Mouse (Mus musculus): Measurements from ENCODE around the gene Myrf. TPM values are rescaled to one million over a fixed set of nuclear protein-coding genes. Genes with fewer than 3 reads are reported as not detected.

Myrf gene
- total RNA-seq, 4 experiments from 2014 or later, result not detected

GRCm38 (mm10) chr19:10258279-10259011, 17.9 kb upstream of the Myrf start:
- peak; percentile 59 to 60 for DNase-seq (ENCODE audit: low spot score in 2 of 2)

- DNase-seq (ENCODE audit: low spot score in 2 of 2), result no peak
Measured at GRCm38 (mm10) chr19:10248128-10248527, 7.6 kb upstream of the Myrf start.

DNA sequence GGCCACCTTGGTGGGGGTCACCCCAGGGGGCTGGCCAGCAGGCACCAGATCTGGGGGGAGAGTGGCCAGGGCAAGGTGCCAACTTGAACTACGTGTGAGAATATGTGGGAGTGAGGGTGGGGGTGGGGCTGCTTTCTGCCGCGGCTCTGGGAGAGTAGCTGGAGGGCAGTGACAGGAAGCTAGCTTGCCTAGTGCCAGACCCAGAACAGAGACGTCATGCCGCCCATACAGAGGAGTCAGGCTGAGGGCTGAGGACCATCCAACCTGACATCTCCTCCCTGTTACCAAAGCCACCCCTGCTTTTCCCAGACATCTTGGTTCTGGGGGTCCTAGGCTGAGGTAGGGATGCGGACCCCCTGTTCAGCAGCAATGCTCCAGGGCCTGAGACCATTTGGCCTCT, 6.6 kb upstream of the Myrf start:
- DNase-seq (ENCODE audit: low spot score in 2 of 2), result no peak

DNA sequence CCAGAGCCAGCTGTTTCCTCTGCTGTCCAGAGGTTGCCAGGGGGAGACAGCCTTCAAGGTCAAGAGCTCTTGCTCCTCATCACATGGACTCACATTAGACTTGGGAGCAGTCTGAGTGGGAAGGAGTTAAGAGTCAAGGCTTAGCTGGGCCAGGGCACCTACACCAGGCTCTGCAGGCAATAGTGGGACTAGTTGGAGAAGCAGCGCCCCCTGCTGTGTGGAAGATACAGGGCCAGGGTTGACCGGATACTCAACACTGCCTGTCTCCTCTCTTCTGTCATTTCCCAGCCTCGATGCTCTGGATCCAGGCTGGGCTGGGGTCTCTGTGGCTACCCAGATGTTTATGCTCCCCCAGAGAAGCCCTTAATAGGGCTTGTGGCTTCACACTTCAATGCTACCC, 3.6 kb upstream of the Myrf start:
- DNase-seq (ENCODE audit: low spot score in 2 of 2), result no peak

DNA sequence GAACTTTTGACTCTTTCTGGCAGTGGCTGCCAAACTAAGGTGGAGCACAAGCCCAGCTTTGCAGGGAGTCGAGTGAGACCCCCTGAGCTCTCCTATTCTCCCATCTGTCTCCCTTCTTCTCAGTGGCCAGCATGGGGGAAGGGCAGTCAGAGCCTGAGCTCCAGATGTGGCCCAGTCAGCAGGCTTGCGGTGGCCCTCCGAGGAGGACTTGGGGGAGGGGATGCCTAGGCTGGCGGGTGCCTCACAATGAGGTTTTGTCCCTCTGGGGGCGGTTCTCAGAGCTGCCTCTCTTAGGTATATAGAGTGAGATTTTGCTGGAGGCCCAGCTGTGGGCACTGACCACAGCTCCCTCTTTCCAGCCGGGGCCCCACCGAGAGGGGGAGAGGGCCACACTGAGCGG, 2.4 kb upstream of the Myrf start:
- DNase-seq (ENCODE audit: low spot score in 2 of 2), result no peak

DNA sequence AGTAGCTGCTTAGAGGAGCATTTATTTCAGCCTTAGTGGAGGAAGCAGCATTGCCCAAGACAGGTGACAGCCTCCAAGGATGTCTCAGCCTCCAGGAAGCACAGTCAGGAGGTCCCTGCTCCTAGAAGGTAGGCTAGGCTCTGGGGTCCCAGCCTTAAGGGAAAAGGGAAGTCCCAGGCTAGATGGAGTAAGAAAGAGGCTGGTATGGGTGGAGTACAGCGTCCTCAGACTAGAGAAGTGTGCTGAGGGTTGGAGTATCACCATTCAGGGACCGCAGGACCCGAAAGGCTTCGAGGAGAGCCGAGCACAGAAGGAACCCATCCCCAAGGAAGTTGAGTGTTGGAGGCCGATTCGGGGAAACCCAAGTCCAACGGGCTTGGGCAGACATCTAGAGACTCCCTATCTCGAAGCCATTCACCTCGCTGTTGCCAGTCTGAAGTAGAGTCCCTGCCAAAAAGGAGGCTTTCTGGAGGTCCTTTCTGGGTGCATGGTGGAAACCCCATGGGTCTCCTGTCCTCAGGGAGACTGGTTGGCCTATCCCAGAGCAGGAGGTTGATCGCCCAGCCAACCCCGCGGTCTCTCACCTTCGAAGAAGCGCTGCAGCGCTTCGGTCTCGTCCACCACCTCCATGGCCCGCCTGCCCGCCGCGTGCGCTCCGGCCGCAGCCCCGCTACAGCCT, 434 bp downstream of the Myrf start:
- DNase-seq (ENCODE audit: low spot score in 2 of 2), result no peak

GRCm38 (mm10) chr19:10239419-10239818, 1.1 kb downstream of the Myrf start:
- DNase-seq (ENCODE audit: low spot score in 2 of 2), result no peak

DNA sequence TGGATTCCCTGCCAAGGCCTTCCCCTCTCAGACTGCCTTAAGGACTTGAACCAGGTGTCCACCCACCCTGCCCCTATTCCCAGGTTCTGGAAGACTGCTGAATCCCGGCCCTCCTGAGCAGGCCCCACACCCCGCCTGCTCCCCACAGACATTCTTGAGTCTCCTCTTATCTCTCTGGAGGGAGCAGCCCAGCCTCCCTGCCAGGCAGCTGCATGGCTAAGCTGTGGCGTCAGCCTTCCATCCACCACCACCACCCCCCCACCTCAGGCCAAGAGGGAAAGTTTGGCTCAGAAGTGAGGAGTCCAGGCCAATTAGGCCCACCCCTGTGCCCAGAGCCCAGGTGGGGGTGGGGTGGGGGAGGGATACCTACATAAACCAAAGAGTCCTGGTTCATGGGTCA, 2.1 kb downstream of the Myrf start:
- no peak for DNase-seq (ENCODE audit: low spot score in 2 of 2)

DNA sequence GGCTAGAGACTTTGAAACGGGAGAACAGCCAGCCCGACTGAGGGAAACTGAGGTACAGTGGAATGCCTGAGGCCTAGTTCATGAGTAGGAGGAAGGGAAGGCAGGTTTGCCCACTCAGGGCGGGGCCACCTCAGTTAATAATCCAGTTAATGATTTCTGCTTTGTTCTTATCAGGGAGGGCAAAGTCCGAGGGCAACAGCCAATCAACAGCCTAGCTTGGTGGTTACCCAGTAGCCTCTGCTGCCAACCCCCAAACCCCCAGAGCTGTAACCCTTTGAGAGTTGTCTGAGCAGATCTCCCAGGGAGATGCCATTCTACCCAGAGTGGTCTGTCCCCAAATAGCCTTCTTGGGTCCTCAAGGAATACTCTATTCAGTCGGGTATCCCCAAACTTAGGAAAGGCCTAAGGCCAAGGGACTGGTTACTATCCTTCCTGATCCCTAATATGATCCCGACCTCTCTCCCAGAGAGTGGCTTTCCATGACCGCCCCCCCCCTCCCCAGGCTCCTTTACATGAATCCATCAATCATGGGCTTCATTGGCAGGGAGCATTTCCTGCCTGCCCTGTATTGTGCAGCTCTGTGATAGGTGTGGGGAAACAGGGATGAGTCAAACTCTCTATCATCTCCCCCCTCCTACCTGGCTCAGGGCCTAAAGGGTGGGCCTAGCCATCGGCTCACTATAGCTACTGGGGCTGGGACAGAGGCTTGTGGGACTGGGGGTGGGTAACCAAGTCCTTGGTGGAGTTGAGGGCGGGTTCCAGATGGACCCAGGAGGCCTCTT, 4.6 kb downstream of the Myrf start:
- DNase-seq (ENCODE audit: low spot score in 2 of 2), result no peak

DNA sequence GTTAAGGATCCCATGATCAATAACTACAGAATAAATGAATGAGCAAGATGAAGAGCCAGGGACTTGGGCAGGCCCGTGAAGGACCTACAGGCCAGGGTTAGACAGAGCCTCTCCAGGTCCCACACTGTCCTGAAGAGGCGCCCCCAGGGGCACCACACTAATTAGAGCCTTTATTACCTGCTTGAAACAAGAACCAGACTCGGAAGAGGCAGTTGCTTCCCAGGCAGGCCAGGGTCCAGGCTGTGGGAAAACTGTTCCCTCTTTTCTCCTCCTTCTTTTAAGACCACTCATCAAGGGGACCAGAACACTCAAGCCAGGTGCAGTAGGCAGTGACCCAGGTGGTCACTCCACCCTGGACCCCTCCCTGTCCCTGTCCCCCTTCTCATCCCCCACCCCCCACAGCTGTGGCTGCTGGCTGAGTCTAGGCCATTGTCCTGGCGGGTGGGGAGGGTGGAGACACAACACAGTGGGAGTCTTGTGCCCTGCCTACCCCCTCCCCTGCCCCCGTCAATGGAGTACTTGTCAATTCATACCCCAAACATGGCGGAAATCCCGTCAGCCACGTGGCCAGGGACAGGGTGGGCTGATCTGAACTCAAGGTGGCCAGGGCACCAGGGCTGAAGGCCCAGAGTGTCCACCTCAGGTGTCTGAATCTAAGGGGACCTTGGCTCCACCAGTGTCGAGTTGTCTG, 8.1 kb downstream of the Myrf start:
- no peak for DNase-seq (ENCODE audit: low spot score in 2 of 2)

- no peak for DNase-seq (ENCODE audit: low spot score in 2 of 2)
Measured at GRCm38 (mm10) chr19:10231871-10232270, 8.7 kb downstream of the Myrf start.

GRCm38 (mm10) chr19:10231016-10231415, 9.5 kb downstream of the Myrf start:
- DNase-seq (ENCODE audit: low spot score in 2 of 2), result no peak

- DNase-seq (ENCODE audit: low spot score in 2 of 2), result no peak
Measured at GRCm38 (mm10) chr19:10225767-10226166, 14.8 kb downstream of the Myrf start.

DNA sequence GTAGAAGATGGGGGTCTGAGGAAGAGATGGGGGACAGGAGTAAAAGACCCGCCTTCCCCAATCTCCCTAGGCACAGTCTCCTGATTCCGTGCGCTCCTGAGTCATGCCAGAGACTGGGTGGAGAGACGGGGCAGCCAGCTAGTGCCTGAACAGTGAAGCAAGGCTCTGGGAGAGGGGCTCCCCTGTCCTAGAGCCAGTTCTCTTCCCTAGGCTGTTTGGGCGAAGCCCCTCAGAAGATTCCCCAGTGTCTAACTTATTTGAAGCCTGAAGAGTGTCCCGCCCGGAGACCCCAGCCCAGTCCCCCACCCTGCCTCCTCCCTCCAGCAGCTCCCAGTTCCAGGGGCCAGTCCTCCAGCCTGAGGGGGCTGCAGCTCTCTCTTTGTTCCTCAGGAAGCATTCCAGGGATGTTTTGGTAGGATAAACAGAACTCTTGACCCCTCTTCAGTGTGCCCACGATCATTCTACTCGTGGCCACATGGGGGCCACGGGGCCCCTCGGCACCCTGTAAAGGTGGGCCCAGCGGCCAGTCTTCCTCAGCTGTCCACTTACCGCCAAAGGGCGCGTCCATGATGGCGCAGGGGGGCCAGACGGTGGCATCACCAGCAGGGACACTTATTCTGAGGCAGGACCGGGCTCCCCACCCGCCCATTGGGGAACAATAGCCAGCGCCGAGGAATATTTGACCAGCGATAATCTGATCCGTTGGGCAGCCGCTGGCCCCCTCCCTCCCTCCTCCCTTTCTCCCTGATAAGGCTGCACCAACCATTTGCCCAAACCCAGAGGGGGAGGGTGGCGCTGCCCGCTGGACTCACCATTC, 15.7 kb downstream of the Myrf start:
- DNase-seq (ENCODE audit: low spot score in 2 of 2), result no peak

DNA sequence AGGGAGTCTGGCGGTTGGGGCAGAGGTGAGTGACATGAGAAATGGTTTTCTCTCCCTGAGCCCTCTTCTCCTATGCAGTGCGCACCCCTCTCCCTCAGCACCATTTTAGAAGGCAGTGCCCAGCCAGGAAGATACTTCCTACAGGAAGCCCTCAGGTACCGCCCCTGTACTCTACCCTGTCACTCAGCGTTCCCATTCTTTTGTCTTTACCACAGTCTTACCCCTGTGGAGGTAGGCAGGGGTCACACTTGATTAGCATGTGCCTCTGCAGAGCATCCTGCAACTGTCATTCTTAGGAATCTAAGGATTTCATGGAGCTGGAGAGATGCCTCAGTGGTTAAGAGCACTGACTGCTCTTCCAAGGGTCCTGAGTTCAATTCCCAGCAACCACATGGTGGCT, 17.0 kb downstream of the Myrf start:
- no peak for DNase-seq (ENCODE audit: low spot score in 2 of 2)

GRCm38 (mm10) chr19:10222656-10223055, 17.9 kb downstream of the Myrf start:
- DNase-seq (ENCODE audit: low spot score in 2 of 2), result no peak

GRCm38 (mm10) chr19:10221585-10221984, 19.0 kb downstream of the Myrf start:
- no peak for DNase-seq (ENCODE audit: low spot score in 2 of 2)

DNA sequence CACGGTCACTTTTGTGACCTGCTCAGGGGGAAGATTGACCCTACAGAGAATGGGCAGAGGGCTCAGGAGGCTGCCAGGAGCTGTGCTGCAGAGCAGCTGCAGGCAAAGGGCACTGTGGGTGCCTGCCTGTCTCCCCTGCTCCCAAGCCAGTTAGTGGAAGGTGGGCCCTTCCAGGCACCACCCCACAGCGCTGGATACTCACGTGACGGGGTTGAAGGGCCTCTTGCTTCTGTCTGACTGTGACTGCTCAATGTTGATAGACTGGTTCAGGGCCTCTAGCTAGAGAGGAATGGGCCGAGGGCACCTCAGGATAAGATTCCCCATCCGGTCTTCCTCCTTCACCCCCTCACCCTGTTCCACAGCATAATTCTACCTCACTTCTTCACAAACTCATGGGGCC, 21.0 kb downstream of the Myrf start:
- no peak for DNase-seq (ENCODE audit: low spot score in 2 of 2)

DNA sequence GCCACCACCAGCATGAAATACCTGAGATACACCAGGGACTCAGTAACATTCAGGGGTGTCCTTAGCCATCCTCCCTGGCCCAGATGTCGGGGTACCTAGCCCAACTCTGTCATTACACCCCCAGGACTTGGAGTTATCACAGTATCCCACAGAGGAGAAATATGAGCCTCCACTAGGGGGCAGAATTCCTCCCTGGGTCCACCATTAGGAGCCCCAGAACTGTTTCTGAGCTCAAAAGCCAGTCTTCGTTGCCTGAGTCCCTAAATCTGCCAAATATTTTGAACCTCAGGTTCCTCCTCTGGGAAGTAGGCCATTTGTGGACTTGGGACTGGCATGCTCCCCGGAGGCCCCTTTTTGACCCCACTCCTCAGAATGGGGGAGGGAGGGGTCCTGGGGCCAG, 21.4 kb downstream of the Myrf start:
- no peak for DNase-seq (ENCODE audit: low spot score in 2 of 2)

DNA sequence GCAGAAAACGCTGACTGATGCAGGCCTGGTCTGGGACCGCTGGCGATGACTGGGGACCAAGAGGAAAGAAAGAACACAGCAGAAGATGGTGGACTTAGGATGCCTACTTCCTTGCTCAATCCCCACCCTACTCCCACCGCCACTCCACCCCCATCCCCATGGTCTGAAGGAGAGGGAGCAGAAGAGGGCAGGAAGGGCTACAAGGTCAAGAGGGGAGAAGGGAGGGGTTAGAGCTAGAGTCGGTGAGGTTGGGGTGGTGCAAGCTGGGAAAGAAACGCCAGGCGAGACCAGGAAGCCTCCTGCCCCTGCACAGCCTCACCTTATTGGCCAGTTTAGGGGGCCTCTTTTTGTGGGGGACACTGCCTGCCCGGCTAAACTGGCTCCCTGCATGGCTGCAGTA, 24.4 kb downstream of the Myrf start:
- DNase-seq (ENCODE audit: low spot score in 2 of 2), result no peak

Measured in gastrocnemius, adult 8-10 months (tissue).